Mouse (Mus musculus) neural tube, embryonic 10.5 days (tissue): ENCODE data around the gene Colgalt2.
"Not testable (repeated sequence)": the region's sequence is repeated elsewhere in the genome, so short reads cannot be mapped to it uniquely, and the experiment has no call there.

ENCODE experiments used
- DNase-seq: peaks from one replicate; pipeline ENCODE4 v3.0.0-alpha.2; 2017; ENCODE audit warnings: low spot score; ENCODE audit errors: extremely low spot score

Colgalt2 gene

DNA sequence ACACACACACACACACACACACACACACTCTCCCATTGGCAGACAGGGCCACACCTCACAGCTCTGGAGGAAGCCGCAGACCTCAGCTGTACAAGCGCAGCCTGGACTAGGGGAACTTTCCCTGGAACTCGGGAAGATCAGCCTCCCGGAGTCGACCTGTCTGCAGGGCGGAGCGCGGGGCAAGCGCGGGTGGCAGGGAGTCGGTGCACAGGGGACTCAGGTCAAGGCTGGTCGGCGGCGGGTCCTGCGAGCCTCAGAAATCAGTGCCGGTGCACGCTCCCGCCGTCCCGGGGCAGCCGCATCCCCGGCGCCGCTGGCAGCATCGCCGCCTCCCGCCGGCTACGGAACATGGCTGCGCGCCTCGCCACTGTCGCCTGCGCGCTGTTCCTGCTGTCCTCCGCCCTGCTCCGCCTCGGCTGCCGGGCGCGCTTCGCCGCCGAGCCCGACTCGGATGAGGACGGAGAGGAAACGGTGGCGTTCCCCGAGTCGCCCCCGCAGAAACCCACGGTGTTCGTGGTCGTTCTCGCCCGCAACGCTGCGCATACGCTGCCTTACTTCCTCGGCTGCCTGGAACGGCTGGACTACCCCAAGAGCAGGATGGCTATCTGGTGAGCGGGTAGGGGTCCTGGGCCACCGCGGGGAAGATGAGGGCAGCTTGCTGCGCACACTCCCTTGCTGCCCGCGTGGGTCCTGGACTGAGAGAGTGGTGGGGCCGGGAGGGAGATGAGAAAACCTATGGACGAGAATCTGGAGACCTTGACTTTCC is at the start of gene Colgalt2:
Gene Colgalt2 (plus strand): TSS at position 41 of the 766 bp plus-strand sequence.
- DNase-seq: peak; percentile 77

DNA sequence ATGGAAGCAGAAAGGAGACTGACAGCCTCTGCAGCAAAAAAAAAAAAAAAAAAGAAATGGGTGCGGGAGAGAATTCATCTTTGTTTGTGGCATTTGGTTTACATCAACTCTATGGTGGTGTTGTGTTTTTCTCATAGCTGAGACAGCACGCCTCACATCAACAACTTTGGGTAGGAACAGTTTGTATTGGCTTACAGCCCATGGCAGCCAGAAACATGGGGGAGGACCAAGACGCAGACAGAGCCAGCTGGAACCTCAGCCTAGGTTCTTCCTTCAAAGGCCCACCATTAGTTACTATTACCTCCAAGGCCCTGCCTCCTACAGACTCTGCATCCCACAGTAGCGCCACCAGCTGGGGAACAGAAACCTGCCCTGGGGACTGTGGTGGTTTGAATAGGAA is 42.9 kb upstream of the Colgalt2 start:
- no peak for DNase-seq

DNA sequence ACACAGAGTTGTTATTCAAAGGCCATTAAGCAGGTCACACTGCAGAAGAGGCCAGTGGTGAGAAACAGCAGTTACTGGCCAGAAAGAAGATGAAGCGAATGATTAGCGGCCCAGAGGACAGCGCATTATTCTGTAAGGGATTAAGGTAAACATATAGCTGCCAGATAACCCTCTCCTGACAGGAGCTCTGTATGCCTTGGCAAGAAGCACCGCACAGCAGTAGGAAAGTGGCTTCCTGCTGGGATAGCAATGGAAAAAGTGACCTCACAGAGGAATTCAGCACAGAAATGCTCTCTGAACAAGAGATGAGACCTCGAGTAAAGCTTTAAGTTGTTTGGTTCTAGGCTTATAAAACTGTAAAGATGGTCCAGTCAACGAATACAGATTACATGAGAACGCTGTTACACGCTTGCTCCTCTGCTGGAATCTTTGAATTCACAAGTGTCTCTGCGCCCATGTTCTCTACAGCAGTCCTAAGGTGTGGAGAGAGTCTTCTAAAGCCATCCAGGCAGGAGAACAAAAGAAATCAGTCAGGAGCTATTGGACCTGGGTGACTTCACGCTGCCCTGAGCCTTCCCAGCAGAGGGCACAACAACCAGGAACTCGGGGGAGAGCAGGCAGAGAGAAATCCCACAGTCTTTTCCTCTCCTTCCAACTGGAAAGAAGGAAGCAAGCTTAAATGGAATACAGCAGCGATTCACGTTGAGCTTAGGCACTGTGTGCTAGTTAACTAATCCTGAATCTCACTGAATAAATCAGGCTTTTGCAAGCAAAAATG is 31.1 kb upstream of the Colgalt2 start:
- DNase-seq: peak; percentile 18

DNA sequence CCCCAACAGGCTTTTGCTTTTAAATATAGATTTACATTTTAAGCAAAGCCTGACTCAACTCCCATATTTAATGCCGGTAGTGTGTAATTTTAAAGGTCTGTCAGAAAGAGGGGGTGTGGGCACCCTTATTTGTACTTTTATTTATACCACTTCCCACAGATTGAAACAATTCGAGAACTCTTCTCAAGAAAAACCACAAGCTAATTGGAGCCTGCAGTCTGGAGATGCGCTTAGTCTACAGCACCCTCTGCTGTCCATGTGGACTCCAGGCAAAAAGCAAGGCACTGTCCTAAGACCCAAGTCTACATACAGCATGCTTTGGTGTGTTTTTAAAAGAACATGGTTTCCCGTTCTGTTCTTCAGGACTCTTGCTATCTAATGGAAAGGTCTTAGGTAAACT is 30.5 kb upstream of the Colgalt2 start:
- peak; percentile 43 for DNase-seq

DNA sequence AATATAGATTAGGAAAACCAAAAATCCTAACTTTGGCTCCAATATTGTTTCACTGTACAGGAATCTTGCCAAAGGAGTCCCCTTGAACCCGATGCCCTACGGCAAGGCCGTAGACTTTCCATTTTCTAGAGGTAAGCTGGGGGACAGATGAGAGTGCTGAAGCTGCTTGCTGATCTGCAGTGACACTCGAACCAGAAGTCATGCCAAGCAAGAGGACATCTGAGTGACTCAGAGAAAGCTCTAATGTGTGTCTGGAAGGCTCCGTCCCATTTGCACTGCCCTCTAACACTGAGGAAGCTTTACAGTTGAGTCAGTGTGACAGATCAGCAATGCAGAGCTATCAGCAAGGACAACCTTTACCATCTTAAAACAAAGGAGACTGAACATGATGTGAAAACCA is 21.3 kb upstream of the Colgalt2 start:
- no peak for DNase-seq

DNA sequence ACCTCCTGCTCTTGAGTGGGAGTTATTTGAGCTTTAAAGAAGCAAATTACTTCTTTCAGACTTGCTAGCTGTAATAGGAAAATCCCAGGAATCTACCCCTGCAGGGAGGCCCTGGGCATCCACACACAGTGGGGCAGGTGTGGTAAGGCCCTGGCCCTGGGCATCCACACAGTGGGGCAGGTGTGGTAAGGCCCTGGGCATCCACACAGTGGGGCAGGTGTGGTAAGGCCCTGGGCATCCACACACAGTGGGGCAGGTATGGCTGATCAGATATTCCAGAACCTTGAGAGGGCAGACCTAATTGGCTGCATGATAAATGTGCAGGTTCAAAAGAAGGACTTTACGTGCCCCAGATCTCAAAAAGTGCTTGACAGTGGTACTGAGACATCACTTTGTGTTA is 15.0 kb upstream of the Colgalt2 start:
- DNase-seq: no peak

DNA sequence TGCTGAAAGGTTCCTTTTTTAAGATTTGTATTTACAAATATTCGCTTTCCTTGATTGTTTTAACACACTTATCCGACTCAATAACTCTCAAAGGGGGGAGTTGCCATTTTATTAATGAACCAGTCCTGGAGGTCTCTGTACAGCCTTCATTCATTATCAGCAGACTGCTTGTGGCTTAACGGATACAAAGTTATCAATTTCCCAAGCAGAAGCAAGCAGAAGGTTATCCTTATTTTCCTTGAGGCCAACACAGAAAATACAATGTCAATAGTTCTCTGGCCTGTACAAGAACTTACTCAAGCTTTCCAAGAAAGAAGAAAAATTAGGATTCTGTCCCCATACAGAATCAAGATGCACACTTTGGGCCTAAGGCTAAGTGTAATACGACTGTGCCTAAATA is 13.9 kb upstream of the Colgalt2 start:
- DNase-seq: not testable (repeated sequence)

DNA sequence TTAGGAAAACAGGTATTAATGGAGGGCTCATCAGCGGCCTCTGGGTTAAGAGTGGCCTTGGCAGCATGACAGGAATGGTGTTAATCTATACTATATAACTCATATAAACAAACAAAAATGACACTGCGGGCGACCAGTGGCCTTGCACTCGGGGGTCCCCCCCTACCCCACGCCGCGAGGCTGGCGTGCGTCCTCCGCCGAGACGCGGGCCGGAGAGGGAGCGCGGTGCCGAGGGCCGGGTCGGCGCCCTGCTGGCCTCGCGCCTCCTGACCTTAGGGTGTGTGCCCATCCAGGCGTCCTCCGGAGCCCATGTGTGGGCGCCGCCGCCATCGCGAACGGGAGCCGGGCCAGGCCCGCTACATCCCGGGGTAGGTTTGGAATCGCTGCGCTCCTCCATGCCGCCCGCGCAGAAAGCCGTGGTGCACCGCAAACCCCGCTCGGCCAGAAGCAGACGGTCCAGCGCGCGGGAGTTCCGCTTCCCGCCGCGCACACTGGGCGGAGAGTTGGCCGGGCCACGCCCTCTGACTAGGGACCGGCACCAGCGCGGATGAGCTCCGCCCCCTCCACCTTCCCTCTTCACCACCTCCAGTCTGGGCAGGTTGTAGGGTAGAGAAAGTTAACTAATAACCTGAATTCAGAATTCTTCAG is 13.3 kb upstream of the Colgalt2 start, which contains the start of gene Tsen15:
Gene Tsen15 (minus strand): TSS at position 501 of the 648 bp plus-strand sequence.
- peak; percentile 83 for DNase-seq

DNA sequence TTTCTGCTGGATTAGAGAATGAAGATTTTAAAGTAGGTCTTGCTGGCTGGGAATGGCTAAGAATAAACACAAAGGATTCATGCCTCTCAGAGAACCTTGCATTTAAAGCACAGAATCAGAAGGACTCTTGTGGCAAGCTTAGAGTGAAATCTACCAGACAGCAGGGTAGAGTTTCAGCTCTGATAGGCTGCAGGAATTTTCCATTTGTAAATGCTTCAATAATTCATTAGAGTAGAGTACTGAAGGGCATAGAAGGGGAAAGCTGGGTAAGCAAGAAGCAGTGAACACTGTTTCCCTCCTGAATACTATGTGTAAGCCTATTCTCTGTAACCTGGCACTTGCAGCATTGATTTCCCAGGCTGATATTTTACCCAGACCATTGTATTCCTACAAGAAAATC is 10.4 kb upstream of the Colgalt2 start:
- DNase-seq: no peak

DNA sequence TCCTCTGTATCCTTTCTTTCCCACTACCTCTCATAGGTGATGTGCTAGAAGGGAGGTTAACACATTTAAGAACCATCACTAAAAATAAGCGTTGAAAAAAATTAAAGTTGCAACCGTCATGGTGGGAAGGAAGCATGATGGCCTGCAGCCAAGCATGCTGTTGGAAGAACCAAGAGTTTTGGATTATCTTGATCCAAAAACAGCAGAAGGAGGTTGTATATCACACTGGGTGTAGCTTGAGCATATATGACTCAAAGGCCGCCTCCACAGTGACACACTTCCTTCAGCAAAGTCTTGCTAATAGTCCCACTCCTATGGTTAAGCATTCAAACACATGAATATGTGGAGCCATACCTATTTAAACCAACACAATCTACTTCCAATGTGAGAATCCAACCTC is 5.5 kb upstream of the Colgalt2 start:
- no peak for DNase-seq

DNA sequence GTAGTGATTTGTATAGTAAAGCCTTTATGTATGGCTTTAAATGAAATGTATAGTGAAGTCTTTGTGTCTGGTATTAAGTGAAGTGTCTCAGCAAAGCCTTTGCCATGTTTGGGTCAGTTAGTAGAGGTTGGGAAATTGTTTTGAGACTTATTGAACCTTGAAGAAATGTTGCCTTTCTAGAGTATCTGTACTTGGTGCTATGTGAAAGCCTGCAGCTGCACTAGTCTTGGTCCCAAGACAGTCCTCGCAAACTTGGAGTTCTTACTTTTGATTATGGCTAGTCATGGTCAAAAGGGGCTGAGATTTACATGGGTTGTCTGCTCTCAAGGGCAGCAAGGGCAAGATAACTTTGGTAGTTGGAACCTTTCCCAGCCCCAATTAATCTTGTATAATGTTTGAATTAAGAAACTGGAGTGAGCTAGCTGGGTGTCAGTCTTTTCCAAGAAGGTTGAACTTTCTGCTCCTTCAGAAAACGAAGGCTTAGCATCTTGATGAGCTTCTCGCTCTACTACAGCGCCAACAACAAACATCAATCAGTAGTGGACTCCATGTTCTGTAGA is 4.6 kb upstream of the Colgalt2 start:
- DNase-seq: no peak

DNA sequence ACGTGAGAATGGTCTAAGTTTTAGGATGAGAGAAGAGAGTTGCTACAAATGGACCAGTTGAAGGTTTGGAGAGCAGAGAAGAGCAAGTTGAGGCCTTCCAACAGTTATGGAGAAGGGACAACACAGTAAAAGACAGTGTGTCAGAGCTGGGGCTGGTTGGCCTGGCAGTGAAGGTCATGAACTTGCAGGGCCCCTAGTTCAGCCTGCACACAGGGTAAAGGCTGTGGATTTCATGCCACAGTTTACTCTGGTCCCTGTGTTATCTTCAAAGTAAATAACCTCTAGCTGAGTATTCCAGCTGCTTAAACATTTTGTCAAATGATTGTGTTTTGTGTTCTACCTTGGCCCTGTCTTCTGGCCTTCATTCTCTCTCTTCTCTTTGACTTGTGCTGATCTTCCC is 922 bp upstream of the Colgalt2 start:
- DNase-seq: no peak

DNA sequence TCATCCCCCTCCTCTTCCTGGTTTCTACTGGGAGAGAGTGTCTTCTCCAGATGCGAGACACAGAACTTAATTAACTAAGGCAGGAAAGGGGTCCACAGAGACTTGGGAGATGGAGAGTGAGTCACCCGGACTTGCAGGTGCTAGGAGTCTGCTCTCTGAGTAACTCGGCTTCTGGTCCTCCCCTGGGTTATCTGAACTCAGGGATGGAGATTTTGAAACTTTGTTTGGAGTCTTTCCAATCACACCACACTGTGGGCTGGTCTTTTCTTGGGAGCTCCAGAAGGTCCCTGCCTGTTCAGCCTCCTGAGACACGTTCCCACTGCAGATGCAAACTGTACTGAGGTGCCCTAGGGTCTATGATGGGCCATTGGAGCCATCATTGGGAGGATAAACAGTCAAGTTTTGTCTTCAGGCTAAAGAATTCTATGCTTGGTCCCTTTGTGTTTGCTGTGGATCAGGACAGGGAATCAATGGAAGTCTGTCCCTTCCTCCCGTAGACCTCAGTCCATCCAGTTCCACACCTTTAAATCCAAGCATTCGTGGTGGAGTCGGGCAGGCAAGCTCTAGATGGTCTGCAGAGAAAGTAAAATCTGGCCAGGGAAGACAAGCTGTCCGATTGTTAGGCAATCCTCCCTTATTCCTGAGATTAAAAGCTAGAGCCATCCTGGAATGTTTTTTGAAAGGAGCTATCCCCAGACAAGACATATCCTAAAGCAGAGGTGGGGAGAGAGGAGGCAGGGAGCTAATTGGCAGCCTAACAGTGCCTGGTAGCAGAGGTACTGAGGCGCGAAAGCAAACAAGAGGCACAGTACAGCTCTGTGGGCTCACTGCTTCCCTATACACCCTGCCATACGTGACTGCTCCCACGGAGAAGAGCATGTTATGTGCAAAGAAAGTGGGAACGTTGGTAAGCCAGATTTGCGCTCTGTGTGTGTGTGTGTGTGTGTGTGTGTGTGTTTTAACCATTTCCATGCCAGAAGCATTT is 1.2 kb downstream of the Colgalt2 start:
- DNase-seq: peak; percentile 25

DNA sequence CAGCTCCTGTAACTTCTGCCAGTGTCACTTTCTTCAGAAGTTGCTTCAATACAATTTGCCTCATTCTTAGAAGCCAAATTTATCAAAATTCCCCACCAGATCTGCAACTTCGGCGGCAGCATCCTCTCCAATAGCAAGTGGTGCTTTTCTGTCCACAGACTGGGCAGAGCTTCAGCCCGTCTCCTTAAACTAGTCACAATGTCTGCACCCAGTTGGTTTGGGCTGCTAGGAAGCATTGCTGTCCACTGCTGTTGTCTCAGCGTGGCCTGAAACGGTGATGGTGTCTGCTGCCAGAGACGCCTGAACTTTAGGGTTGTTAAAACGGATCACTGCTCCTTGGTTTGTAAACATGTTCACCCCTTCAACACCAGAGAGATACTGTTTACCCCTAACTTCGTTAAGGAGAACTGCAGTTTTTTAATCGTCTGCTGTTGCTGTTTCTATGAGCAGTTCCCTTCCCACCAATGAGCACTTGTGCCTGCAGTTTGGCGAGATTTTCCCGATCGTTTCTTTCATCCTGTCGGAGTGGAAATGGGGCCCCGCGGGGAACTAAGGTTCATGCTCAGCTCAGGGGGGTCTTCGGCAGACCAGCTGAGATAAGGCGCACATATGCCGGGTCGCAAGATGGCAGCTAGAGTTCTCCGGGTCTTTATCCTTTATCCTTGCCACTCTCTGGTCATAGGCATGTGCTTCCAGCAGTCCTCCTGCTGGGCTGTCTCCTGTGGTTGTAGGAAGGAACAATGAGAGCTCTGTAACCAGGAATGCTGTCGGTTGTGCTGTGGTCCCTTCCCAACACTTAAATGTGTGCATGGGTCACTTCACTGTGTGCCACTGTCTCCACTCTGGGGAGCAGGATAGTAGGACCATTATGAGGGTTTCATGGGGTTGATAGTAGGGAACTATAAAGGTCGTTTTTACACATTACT is 7.7 kb downstream of the Colgalt2 start:
- DNase-seq: peak; percentile 29

DNA sequence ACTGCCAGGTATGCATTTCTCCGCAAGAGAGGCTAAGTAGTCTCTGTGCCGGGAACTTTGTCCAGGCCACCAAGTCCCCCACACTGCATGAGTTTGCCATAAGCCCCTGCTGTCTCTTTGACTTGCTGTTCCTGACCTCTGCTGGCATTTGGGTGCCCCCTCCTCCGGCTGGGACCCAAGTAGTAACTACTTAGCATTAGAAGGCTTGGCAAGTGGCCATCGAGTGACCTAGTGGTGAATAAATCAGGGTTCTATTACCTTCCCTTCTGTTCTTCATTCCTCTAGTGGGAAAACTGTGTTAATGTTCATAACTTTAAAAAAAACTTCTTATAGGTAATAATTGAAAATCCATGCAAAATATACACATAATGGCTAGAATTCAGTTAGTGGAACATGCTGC is 9.7 kb downstream of the Colgalt2 start:
- DNase-seq: no peak

DNA sequence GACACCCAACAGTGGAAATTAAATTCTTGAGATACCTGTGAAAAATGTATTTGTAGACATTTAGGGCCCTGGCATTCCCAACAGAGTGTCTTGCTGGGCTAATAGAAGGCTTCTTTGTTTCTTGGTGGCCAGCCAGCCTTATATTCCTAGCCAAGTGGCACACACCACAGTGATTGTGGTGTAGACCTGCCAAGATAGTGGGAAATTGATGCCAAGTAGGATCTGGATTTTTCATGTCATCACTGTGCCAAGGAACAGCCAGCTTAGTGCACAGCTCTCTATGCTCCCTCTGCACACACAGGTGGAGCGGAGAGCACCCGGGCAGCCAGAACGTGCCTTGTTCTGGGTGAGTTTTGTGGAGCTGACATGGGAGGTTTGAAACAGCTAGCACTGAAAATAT is 11.0 kb downstream of the Colgalt2 start:
- DNase-seq: no peak

DNA sequence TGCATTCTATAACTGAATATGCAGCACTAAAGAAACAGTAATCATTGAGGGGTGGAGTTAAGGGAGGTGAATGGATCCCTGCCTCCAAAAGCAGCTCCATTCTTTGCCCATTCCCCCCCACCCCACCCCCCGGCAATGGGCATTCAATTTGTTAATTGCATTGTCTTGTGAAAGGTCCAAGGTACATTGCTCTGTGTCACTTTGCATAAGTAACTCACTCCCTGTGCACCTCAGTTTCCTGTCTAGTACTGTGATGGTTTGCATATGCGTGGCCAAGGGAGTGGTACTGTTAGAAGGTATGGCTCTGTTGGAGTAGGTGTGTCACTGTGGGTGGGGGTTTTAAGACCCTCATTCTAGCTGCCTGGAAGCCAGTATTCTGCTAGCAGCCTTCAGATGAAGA is 13.5 kb downstream of the Colgalt2 start:
- DNase-seq: no peak

DNA sequence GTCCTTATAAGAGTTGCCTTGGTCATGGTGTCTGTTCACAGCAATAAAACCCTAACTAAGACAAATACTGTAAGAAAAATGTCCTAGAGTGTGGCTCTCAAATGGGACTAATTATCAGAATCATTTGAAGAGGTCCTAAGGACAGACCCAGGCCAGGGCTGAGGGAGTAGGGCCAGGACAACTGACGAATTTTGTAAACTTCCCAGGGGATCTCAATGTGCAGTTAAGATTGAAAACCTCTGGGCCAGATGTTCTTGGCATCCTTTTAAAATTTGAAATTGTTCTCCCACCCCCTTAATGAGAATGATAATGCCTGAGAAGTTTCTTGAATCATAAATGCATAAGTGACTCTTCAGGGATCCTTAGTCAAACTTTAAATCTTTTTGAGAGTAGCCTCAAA is 14.3 kb downstream of the Colgalt2 start:
- no peak for DNase-seq

DNA sequence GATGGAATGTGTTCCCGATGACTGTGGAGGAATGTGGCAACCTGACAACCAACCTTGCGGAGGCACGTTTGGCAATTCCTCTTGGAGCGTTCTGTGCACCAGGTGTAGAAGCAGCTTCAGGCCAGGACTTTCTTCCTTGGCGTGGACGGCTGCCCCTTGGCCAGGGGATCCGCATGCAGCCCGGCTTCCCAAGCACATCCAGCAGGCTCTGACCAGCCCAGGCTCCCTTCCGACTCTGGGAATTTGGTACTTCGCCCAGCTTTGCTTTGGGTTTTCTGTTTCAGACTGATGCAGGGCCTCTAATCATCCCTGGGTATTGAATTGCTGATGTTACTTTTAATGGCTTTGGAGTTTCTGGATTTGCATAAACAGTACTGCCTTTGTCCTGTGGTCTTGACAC is 14.8 kb downstream of the Colgalt2 start:
- no peak for DNase-seq
